Mouse (Mus musculus) thymus, postnatal 36 days (tissue): Measurements from ENCODE around the gene Aifm1.
"Not testable (repeated sequence)": the region's sequence is repeated elsewhere in the genome, so short reads cannot be mapped to it uniquely, and the experiment has no call there.

Experiments
- DNase-seq, 2 experiments: peaks; one replicate each; pipeline ENCODE4 v3.0.0; 2022; ENCODE audit warnings: mixed read lengths in 2 of 2

Aifm1 gene

DNA sequence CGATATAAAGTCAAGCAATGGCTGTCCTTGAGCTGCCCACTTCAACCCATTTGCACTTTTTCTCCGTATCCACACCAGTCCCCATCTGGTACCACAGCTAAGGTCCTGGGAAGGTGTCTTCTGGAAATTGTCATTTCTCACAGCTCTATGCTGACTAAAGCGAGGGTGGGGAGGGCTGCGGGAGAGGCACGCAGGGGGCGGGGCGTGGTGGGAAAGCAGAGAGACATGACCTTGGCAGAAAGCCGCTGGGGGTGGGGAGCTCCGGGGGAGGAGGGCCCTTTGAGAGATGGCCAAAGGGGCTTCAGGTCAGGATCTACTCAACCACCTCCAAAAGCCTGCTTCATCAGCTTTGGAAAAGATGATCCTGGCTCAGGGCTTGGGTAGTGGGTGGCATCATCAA, 58.3 kb downstream of the Aifm1 start:
- peak; percentile 53 to 64 for DNase-seq

DNA sequence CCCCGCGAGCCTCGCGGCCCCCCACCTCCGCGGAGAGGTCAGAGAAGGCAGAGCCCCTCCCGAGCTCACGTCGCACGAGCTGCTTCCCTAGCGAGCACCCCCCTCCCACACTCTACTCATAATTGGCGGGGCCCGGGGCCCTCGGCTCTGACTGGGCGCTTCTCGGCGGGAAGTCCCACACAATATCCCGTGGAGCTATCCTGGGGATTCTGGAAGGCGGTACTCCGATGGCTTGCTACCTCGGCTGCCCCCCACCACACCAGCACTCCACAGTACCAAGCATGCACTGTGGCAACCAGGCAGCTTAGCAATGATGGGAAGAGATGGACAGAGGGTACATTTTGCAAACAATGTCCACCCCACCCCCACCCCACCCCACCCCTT, 58.9 kb downstream of the Aifm1 start:
- DNase-seq: no peak

GRCm38 (mm10) chrX:48453736-48454494, 59.4 kb downstream of the Aifm1 start:
- peak; percentile 80 to 87 for DNase-seq

GRCm38 (mm10) chrX:48452931-48453673, 60.3 kb downstream of the Aifm1 start:
- peak in 1 of 2 experiments; percentile 48 for DNase-seq

GRCm38 (mm10) chrX:48452231-48452890, 61.0 kb downstream of the Aifm1 start:
- DNase-seq: peak in 1 of 2 experiments; percentile 39

GRCm38 (mm10) chrX:48449646-48450045, 63.7 kb downstream of the Aifm1 start:
- DNase-seq: no peak

GRCm38 (mm10) chrX:48444677-48445076, 68.7 kb downstream of the Aifm1 start:
- DNase-seq: no peak

DNA sequence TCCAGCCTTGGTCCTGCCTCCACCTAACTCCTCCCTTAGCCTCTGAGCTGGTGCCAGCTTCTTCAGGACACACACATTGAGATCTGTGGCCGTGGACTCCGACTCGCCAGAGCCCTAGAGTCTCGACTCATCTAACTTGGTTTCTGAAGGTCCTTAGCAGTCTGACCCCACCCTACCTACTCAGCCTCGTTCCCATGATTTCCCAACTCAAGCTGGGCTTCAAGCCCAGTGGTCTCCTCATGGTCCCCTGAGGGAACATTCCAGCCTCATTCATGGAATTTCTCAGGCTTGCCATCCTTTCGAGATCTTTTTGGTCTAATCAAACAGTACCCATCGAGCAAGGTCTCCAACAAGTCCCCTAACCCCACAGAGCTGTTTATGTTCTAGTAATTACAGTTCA, 71.4 kb downstream of the Aifm1 start:
- DNase-seq: no peak

GRCm38 (mm10) chrX:48441548-48441947, 71.8 kb downstream of the Aifm1 start:
- no peak for DNase-seq

- DNase-seq: peak in 1 of 2 experiments; percentile 48
Measured at GRCm38 (mm10) chrX:48439036-48439435, 74.3 kb downstream of the Aifm1 start.

GRCm38 (mm10) chrX:48436082-48436481, 77.3 kb downstream of the Aifm1 start:
- DNase-seq: not testable (repeated sequence)

DNA sequence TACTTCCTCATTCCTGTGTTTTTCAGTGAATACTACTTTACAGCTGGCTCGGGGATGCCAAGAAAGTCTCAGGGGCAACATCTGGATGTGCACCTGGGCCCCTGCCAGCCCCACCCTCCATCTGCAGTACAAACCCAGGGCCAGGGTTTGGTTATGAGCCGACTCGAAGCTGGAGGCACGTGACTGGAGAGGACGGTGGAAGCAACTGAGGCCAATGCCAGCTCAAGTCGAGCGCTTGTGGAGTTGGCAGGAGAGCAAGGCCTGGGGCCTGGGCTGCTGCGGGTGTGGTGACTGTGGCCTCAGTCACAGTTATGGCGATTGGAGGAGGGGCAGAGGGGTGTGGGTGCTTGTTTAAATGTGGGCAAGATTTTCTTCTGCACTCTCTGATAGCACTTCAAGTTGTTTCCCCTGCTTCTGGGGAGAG, 77.9 kb downstream of the Aifm1 start:
- peak; percentile 49 to 74 for DNase-seq

DNA sequence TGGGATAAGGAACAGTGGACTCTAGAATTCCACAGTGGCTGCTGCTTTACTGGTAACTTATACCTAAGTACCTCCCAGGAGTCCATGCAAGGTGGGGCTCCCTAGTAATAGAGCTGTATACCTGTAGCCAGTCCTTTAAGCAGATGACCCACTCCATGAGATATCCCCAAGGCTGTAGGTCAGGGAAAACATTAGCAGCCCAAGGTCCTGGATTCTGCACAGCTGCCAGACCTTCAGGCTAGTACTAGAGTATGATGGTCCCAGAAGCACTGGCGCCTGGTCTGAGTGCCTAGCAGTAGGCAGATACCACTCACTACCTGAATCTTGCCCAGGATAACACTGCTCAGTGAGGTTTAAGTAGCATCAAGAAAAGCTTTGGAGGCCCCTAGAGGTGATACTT, 79.1 kb downstream of the Aifm1 start:
- no peak for DNase-seq

- peak; percentile 85 to 94 for DNase-seq
Measured at GRCm38 (mm10) chrX:48433527-48433899, 79.8 kb downstream of the Aifm1 start.

DNA sequence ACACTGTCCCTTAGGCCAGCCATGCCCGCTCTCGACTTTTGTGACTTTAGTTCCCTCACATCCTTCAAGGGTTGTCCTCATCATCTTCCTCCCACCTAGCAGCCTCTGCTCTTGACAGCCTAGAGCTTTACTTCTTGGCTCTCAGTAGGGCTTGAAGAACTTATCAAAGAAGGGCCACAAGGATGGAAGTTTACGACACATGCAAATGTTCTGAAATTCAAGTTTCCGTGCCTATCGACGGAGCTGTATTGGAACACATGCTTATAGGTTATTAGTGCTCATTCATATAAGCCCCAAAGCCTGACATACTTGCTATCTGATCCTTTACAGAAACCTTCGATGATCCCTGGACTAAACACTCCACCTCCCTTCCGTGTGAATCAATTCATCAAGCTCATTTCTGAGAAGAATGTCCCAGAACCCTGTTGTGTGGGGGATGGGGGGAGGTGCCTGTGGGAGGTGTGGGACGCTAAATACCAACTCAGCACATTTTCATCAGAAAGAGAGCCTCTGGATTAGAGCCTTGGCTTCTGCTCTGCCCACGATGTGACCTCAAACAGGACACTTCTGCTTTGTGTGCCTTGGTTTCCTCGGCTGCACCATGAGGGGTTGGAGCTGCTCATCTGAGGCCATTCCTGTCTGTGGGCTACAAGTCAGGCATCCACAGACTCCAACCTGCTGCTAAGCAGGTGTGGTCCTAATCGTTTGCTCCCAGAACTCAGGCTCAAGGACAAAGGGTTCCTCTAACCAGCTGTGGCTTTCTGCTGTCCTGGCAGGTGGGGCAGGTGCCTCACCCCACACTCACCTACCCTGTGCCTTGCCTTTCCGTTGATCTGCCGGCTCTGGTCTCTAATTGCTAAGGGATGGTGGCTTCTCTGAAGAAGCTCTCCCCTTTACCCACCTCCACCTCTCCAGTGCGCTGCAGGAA, 80.5 kb downstream of the Aifm1 start:
- peak in 1 of 2 experiments; percentile 29 for DNase-seq

DNA sequence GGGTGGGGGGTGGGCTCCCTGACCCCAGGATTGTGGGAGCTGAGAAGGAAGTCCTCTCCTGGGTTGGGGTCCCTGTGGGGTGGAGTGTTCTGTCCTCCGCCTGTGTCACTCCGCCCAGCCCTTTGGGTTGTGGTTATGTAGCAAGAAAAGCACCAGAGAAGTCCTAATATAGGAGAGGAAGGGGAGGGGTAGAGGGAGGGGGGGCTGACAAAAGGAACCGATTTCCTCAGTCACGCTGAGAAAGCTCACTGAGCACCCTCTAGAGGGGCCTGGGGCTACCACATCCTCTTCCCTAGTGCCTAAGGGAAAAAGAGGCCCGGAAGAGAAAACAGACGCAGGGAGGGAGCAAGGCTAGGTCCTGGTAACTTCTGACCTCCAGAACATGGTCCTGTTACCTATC, 83.8 kb downstream of the Aifm1 start:
- peak; percentile 71 to 79 for DNase-seq

GRCm38 (mm10) chrX:48429100-48429499, 84.3 kb downstream of the Aifm1 start:
- DNase-seq: no peak

DNA sequence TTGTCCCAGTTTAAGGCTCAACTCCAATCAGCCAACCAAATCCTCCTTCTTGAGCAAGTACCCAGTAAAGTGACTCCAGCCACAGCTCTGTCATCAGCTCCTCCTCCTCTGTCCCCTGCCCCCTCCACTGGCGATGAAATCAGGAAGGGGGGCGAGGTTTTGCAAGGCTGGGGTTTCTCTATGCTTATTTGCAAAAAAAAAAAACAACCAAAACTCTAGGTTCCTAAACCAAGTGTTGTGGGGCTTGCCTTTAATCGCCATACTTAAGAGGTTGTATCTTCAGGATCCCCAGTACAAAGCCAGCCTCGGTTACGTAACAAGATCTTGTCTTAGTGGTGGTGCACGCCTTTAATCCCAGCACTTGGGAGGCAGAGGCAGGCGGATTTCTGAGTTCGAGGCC, 84.7 kb downstream of the Aifm1 start:
- no peak for DNase-seq

DNA sequence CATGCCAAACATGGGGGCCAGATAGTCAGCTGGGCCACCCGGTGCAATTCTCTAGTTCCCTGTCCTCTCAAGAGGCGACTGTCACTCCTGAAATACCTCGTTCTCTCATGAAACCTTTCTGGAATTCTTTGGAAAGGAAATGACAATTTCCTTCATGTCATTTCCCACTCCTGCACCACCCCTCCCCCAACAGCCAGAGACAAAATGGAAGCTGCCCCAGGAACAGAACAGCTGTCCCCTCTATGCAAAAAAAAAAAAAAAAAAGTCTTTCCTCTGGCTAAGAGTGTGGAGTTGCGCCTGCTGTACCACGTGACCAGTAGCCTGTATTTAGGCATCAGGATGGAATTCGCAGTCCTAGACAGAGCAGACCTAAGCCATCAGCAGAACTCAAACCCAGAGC, 85.1 kb downstream of the Aifm1 start:
- no peak for DNase-seq

DNA sequence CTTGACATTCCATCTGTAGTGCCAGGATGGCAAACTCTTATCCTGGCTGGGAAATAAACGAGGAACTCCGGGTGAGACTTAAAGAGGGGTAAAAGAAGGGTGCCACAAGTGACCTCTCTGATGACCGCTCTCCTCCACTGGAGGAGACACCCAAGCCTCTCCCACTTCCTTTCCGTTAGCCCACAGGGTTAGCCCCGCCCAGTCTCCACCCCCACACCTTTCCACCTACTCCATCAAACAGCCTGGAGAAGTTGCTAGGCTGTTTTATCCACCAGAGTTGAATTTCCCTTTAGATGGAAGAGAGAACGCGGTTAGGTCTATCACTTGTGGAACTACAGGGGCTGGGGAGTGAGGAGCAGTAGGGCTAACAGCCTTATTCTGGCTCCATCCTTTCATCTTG, 88.1 kb downstream of the Aifm1 start:
- peak; percentile 84 to 87 for DNase-seq
